Mouse (Mus musculus): Measurements from ENCODE around the gene Tigd3. TPM values are rescaled to one million over a fixed set of nuclear protein-coding genes. Genes with fewer than 3 reads are reported as not detected.

The Tigd3 gene
- polyA plus RNA-seq (2015; fragmentation: Nextera tagmentation; extraction: Ambion mirVana): 2.5 TPM in 2 replicates

GRCm38 (mm10) chr19:5894002-5894678 lies at the start of gene Tigd3:
Tigd3 (minus strand) TSS chr19:5894149.
- peak; percentile 94 for ATAC-seq (ENCODE audit: low read depth)
- H3K9ac ChIP-seq: peak within 1 kb of the TSS; percentile 91

DNA sequence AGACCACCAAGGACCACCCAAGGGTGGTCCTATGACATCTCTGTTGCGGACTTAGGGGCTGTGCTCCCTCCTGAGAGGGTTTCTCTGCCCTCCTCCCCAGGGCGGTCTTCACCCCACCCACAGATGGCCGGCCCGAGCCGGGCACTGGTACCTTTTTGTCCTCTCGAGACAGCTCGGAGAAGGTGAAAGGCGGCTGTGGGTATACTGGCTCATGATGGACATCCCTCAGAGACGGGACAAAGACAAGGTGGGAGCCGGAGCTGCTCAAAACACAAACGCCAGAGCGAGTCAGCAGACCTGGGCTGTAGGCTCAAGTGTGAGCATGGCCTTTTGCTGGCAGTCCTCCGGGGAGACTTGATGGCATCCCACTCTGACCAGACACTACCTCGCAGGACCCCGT lies 49.5 kb upstream of the Tigd3 start:
- ATAC-seq (ENCODE audit: low read depth): no peak
- Histone ChIP-seq H3K4me3 (replicated peaks) (no peak overlapping the region), H3K9ac (no peak overlapping the region), H3K36me3 (peaks cover 96% of the 10 kb centered on the region), H3K9me3 (replicated peaks) (no peaks in the 10 kb centered on the region), H3K4me2 (no peak overlapping the region), H3K27ac (no peak overlapping the region), H3K4me1 (replicated peaks) (peaks cover 40% of the 10 kb centered on the region), H3K27me3 (no peaks in the 10 kb centered on the region)
- no peak for DNase-seq
- WGBS (ENCODE audit: insufficient replicate concordance): 91% methylated on average over 15 of the region's 15 CpGs

More at GRCm38 (mm10) chr19:5894002-5894678, at the start of gene Tigd3:
- peak within 1 kb of the TSS; percentile 86 for H3K27ac ChIP-seq
- no peaks in the 10 kb centered on the region for H3K9me3 ChIP-seq (replicated peaks)
- H3K4me1 ChIP-seq (replicated peaks): peaks cover 47% of the 10 kb centered on the region
- H3K27me3 ChIP-seq: no peaks in the 10 kb centered on the region; the same call in 1 of the 2 replicates
- peak; percentile 93 for DNase-seq
- WGBS (ENCODE audit: insufficient replicate concordance): 4% methylated on average over 36 of the region's 36 CpGs
- peak within 1 kb of the TSS; percentile 75 for H3K4me3 ChIP-seq (replicated peaks)
- H3K36me3 ChIP-seq: peaks cover 49% of the 10 kb centered on the region
- peak within 1 kb of the TSS; percentile 97 for H3K4me2 ChIP-seq

DNA sequence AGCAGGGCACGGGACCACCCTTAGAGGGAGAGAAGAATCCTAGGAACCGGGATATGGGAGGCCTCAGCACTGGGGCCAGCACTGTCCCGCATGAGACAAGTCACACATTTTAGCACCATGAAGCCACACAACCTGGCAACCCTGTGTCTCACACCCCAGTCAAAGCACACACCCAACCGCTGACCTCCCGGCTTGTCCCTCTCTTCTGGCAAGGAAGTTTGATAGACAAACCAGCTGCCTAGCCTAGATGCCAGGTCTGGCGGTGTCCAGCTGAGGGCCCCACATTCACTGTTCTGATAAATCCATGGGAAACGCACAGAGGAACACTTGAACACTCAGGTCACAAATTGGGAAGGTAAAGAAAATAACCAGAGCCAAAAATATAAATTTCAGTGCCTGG lies 48.6 kb upstream of the Tigd3 start:
- peaks cover 49% of the 10 kb centered on the region for H3K4me1 ChIP-seq (replicated peaks)
- ATAC-seq (ENCODE audit: low read depth) (no peak), DNase-seq (no peak)

GRCm38 (mm10) chr19:5940656-5941055 lies 46.7 kb upstream of the Tigd3 start:
- Histone ChIP-seq H3K4me1 (replicated peaks) (peaks cover 50% of the 10 kb centered on the region), H3K9ac (no peak overlapping the region)
- 87% methylated on average over 10 of the region's 10 CpGs for WGBS (ENCODE audit: insufficient replicate concordance)

More for the DNA sequence above, 48.6 kb upstream of the Tigd3 start:
- no peak overlapping the region for H3K4me2 ChIP-seq
- no peaks in the 10 kb centered on the region for H3K27me3 ChIP-seq
- WGBS (ENCODE audit: insufficient replicate concordance): 94% methylated on average over 7 of the region's 7 CpGs
- H3K9ac ChIP-seq: no peak overlapping the region
- no peak overlapping the region for H3K27ac ChIP-seq
- no peak overlapping the region for H3K4me3 ChIP-seq (replicated peaks)
- H3K9me3 ChIP-seq (replicated peaks): no peaks in the 10 kb centered on the region
- peaks cover 88% of the 10 kb centered on the region for H3K36me3 ChIP-seq

DNA sequence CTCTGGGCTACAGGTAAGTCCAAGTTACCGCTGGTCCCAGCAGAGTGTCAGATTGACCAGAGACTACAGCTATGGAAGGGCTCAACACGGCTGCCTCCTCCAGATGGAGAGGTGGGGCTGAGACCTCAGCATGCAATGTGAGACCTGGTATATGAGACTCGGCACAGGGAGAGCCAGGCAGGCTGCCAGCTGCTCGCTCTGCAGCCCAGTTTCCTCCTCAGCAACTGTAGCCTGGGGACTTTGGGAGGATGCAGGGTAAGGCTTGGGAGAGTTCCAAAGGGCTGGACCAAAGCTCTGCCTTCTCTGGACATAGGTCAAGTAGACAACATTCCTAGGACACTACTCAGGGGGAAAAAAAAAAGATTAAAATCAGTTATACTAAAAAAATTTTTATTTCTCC lies 46.2 kb upstream of the Tigd3 start:
- no peak for ATAC-seq (ENCODE audit: low read depth)
- no peak for DNase-seq
- Histone ChIP-seq H3K4me3 (replicated peaks) (no peak overlapping the region), H3K4me1 (replicated peaks) (peaks cover 51% of the 10 kb centered on the region), H3K9ac (no peak overlapping the region), H3K4me2 (no peak overlapping the region), H3K27me3 (no peaks in the 10 kb centered on the region), H3K27ac (peak overlapping the region; percentile 8; the same call in 1 of the 2 replicates), H3K9me3 (replicated peaks) (no peaks in the 10 kb centered on the region), H3K36me3 (peaks cover 64% of the 10 kb centered on the region)
- 86% methylated on average over 4 of the region's 4 CpGs for WGBS (ENCODE audit: insufficient replicate concordance)

More at GRCm38 (mm10) chr19:5940656-5941055, 46.7 kb upstream of the Tigd3 start:
- no peak for DNase-seq
- ATAC-seq (ENCODE audit: low read depth): no peak
- no peaks in the 10 kb centered on the region for H3K9me3 ChIP-seq (replicated peaks)
- no peak overlapping the region for H3K4me3 ChIP-seq (replicated peaks)
- no peaks in the 10 kb centered on the region for H3K27me3 ChIP-seq
- no peak overlapping the region for H3K4me2 ChIP-seq
- H3K36me3 ChIP-seq: peaks cover 69% of the 10 kb centered on the region
- H3K27ac ChIP-seq: no peak overlapping the region; the same call in 1 of the 2 replicates

GRCm38 (mm10) chr19:5939715-5940114 lies 45.8 kb upstream of the Tigd3 start:
- Histone ChIP-seq H3K9me3 (replicated peaks) (no peaks in the 10 kb centered on the region), H3K4me3 (replicated peaks) (no peak overlapping the region), H3K9ac (no peak overlapping the region), H3K27ac (peak overlapping the region; percentile 8; the same call in 1 of the 2 replicates), H3K27me3 (no peaks in the 10 kb centered on the region), H3K36me3 (peaks cover 60% of the 10 kb centered on the region), H3K4me1 (replicated peaks) (peaks cover 49% of the 10 kb centered on the region), H3K4me2 (no peak overlapping the region)
- DNase-seq (no peak), ATAC-seq (ENCODE audit: low read depth) (no peak)
- WGBS (ENCODE audit: insufficient replicate concordance): 82% methylated on average over 5 of the region's 5 CpGs

- DNase-seq (no peak), ATAC-seq (ENCODE audit: low read depth) (peak; percentile 45)
- Histone ChIP-seq H3K9me3 (replicated peaks) (no peaks in the 10 kb centered on the region), H3K27me3 (peaks cover 9% of the 10 kb centered on the region; the same call in 1 of the 2 replicates), H3K4me1 (replicated peaks) (peaks cover 42% of the 10 kb centered on the region), H3K4me2 (peak overlapping the region; percentile 45), H3K27ac (peak overlapping the region; percentile 74), H3K36me3 (peaks cover 48% of the 10 kb centered on the region), H3K9ac (no peak overlapping the region), H3K4me3 (replicated peaks) (no peak overlapping the region)
- WGBS (ENCODE audit: insufficient replicate concordance): 73% methylated on average over 6 of the region's 6 CpGs
Observed at GRCm38 (mm10) chr19:5938516-5938915, 44.6 kb upstream of the Tigd3 start.

DNA sequence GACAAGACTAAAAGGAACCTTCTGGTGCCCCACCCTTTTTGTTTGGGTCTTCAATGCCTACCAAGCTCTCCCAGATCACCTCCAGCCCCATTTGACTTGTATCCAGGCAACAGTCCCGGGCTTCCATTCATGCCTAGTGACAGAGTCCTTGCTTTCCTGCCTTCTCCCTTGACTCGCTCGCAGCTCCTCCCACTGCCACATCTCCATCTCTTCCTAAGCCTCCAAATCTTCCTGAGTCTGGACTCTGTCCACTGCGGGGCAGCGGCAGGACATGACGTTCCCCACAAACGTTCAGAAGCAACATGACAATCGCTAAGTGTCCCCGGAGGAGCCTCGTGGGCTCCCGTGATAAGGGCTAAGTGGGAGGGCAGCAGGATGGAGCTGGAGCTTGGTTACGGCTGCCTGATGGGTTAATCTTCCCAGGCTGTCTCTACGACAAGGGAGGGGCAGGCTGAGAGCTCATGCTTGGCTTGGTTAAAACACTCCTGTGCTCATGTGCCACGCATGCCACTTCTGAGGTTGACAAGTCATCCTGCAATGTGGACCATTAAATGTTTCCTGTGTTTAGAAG lies 44.0 kb upstream of the Tigd3 start:
- peaks cover 9% of the 10 kb centered on the region; the same call in 1 of the 2 replicates for H3K27me3 ChIP-seq
- H3K4me3 ChIP-seq (replicated peaks): 0 out of 2 replicates have a peak overlapping the region, but pooled peaks have one; percentile 3
- peak; percentile 34 for DNase-seq
- H3K4me2 ChIP-seq: peak overlapping the region; percentile 45
- peaks cover 42% of the 10 kb centered on the region for H3K36me3 ChIP-seq
- no peaks in the 10 kb centered on the region for H3K9me3 ChIP-seq (replicated peaks)
- H3K9ac ChIP-seq: 0 out of 2 replicates have a peak overlapping the region, but pooled peaks have one; percentile 10
- 14% methylated on average over 14 of the region's 14 CpGs for WGBS (ENCODE audit: insufficient replicate concordance)
- peaks cover 42% of the 10 kb centered on the region for H3K4me1 ChIP-seq (replicated peaks)
- peak; percentile 85 for ATAC-seq (ENCODE audit: low read depth)
- peak overlapping the region; percentile 74 for H3K27ac ChIP-seq

GRCm38 (mm10) chr19:5937095-5937835 lies 43.3 kb upstream of the Tigd3 start:
- WGBS (ENCODE audit: insufficient replicate concordance): 65% methylated on average over 21 of the region's 21 CpGs
- Histone ChIP-seq H3K36me3 (peaks cover 35% of the 10 kb centered on the region), H3K4me3 (replicated peaks) (no peak overlapping the region), H3K9me3 (replicated peaks) (no peaks in the 10 kb centered on the region), H3K27ac (peak overlapping the region; percentile 74), H3K9ac (0 out of 2 replicates have a peak overlapping the region, but pooled peaks have one; percentile 10), H3K27me3 (peaks cover 9% of the 10 kb centered on the region; the same call in 1 of the 2 replicates), H3K4me2 (peak overlapping the region; percentile 45), H3K4me1 (replicated peaks) (peaks cover 42% of the 10 kb centered on the region)
- DNase-seq: no peak
- no peak for ATAC-seq (ENCODE audit: low read depth)

DNA sequence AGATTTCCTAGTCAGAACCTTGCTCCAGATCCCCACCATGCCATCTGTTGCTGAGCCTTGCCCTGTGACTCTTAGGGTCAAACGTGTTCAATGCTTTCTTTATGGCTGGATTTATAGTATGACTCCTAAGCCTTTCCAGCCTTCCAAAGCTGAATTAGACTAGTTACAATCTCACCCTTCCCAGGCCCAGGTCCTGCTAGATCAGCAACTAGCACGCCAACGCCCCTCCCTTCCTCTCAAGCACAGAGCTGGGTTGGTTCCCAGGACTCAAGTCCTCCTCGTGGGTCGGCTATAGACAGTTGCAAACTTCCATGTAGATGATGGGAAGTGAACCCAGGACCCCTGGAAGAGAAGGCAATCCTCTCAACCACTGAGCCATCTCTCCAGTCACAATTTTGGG lies 41.7 kb upstream of the Tigd3 start:
- H3K4me3 ChIP-seq (replicated peaks): no peak overlapping the region
- WGBS (ENCODE audit: insufficient replicate concordance): 61% methylated on average over 5 of the region's 5 CpGs
- H3K27ac ChIP-seq: no peak overlapping the region
- no peak overlapping the region for H3K9ac ChIP-seq
- no peak overlapping the region for H3K4me2 ChIP-seq
- no peak for ATAC-seq (ENCODE audit: low read depth)
- DNase-seq: no peak
- peaks cover 16% of the 10 kb centered on the region; the same call in 1 of the 2 replicates for H3K27me3 ChIP-seq
- H3K4me1 ChIP-seq (replicated peaks): peaks cover 42% of the 10 kb centered on the region
- no peaks in the 10 kb centered on the region for H3K9me3 ChIP-seq (replicated peaks)
- H3K36me3 ChIP-seq: peaks cover 21% of the 10 kb centered on the region

GRCm38 (mm10) chr19:5935266-5935665 lies 41.3 kb upstream of the Tigd3 start:
- H3K9ac ChIP-seq: no peak overlapping the region
- H3K27ac ChIP-seq: no peak overlapping the region
- H3K4me1 ChIP-seq (replicated peaks): peaks cover 43% of the 10 kb centered on the region
- H3K4me2 ChIP-seq: no peak overlapping the region
- DNase-seq: no peak
- H3K36me3 ChIP-seq: peaks cover 17% of the 10 kb centered on the region
- WGBS (ENCODE audit: insufficient replicate concordance): 38% methylated on average over 3 of the region's 3 CpGs
- no peak overlapping the region for H3K4me3 ChIP-seq (replicated peaks)
- no peaks in the 10 kb centered on the region for H3K9me3 ChIP-seq (replicated peaks)
- ATAC-seq (ENCODE audit: low read depth): no peak
- peaks cover 16% of the 10 kb centered on the region; the same call in 1 of the 2 replicates for H3K27me3 ChIP-seq
